Mouse (Mus musculus): ENCODE measurements at regions not wholly inside any gene's neighbourhood (a gene's known extent, or its start where the extent isn't known, plus 50 kb on each side); places are given as distances from the start of the nearest gene placed in this dataset.

DNA sequence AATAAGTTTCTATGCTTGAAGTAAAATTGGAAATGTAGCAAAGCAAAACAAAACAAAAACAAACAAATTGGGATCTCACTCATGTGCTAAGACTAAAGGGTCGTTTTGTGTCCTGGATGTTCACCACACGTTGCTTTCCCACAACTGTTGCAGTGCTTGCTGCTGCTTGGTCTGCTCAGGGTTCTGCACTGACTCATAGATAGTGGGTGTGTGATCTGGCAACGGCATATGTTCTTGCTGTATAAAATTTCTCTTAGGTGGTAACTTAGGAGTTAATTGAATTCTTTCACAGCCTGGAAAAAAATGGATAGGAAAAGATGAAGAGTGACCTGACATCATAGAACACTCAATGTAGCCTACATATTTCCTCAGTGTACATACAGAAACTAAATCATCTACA lies 505.9 kb upstream of the Zeb2 start:
- Histone ChIP-seq H3K4me1 (ENCODE audit: control insufficient read depth, insufficient read depth, low read length) (no peaks in the 10 kb centered on the region), H3K9ac (ENCODE audit: low read depth, poor library complexity, severe bottlenecking) (no peak overlapping the region), H3K27me3 (ENCODE audit: control insufficient read depth, insufficient read depth, low read length, poor library complexity, severe bottlenecking) (no peaks in the 10 kb centered on the region), H3K4me3 (ENCODE audit: low read depth, low read length) (no peak overlapping the region), H3K27ac (ENCODE audit: insufficient read depth, low read length) (no peak overlapping the region), H3K36me3 (ENCODE audit: control insufficient read depth, insufficient read depth, low read length, poor library complexity, severe bottlenecking) (no peaks in the 10 kb centered on the region), H3K9me3 (replicated peaks; ENCODE audit: control insufficient read depth, insufficient read depth, low read length, poor library complexity, severe bottlenecking) (no peaks in the 10 kb centered on the region)
- TF ChIP-seq CTCF (IDR thresholded peaks at IDR 0.05; ENCODE audit: low read depth, low read length) (no peak), POLR2A (IDR thresholded peaks at IDR 0.05; ENCODE audit: insufficient read depth, low read length) (no peak), EP300 (IDR thresholded peaks at IDR 0.05; ENCODE audit: insufficient read depth, low read depth, low read length) (no peak)

DNA sequence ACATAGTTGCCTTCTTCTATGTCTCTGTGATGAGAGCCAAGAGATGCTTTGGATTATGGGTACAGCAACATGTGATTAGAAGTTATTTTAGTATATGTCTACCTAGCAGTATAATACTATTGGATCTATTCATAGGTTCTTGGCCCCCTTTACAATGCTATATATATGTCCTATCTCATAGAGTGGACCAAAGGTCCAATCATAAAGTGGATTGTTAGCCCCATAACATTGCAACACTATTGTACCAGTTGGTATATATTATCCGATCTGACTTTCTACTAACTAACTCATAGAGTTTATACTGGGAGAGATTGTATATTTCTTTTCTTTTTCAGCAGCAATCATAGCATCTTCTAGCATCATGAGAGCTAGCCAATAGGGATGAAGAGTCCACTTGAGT lies 491.7 kb upstream of the Zeb2 start:
- Histone ChIP-seq H3K27ac (ENCODE audit: insufficient read depth, low read length) (no peak overlapping the region), H3K4me3 (ENCODE audit: low read depth, low read length) (no peak overlapping the region), H3K27me3 (ENCODE audit: control insufficient read depth, insufficient read depth, low read length, poor library complexity, severe bottlenecking) (no peaks in the 10 kb centered on the region), H3K4me1 (ENCODE audit: control insufficient read depth, insufficient read depth, low read length) (no peaks in the 10 kb centered on the region), H3K36me3 (ENCODE audit: control insufficient read depth, insufficient read depth, low read length, poor library complexity, severe bottlenecking) (no peaks in the 10 kb centered on the region), H3K9ac (ENCODE audit: low read depth, poor library complexity, severe bottlenecking) (no peak overlapping the region), H3K9me3 (replicated peaks; ENCODE audit: control insufficient read depth, insufficient read depth, low read length, poor library complexity, severe bottlenecking) (no peaks in the 10 kb centered on the region)
- TF ChIP-seq EP300 (IDR thresholded peaks at IDR 0.05; ENCODE audit: insufficient read depth, low read depth, low read length): no peak
- no peak for TF ChIP-seq POLR2A (IDR thresholded peaks at IDR 0.05; ENCODE audit: insufficient read depth, low read length)
- no peak for TF ChIP-seq CTCF (IDR thresholded peaks at IDR 0.05; ENCODE audit: low read depth, low read length)

DNA sequence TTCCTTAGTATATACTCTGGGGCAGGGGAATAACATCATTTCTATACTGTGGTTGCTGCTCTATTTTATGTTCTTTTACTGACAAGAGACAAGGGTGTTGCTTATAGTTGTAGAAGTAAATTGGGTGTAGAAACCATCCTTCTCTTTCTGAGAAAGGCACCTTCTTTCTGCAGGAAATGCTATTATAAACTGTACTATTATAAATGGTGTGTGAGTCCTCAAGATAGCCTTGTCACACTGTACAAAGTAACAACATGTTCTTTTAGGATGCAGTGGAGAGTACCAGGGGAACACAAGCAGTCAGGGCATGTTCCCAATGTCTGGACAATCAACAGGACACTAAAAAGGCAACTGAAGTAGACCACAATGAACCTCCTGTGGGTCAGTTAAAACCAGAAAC lies 490.2 kb upstream of the Zeb2 start:
- Histone ChIP-seq H3K27me3 (ENCODE audit: control insufficient read depth, insufficient read depth, low read length, poor library complexity, severe bottlenecking) (no peaks in the 10 kb centered on the region), H3K4me3 (ENCODE audit: low read depth, low read length) (no peak overlapping the region), H3K27ac (ENCODE audit: insufficient read depth, low read length) (no peak overlapping the region), H3K4me1 (ENCODE audit: control insufficient read depth, insufficient read depth, low read length) (no peaks in the 10 kb centered on the region), H3K9me3 (replicated peaks; ENCODE audit: control insufficient read depth, insufficient read depth, low read length, poor library complexity, severe bottlenecking) (no peaks in the 10 kb centered on the region), H3K36me3 (ENCODE audit: control insufficient read depth, insufficient read depth, low read length, poor library complexity, severe bottlenecking) (no peaks in the 10 kb centered on the region), H3K9ac (ENCODE audit: low read depth, poor library complexity, severe bottlenecking) (no peak overlapping the region)
- TF ChIP-seq CTCF (IDR thresholded peaks at IDR 0.05; ENCODE audit: low read depth, low read length) (no peak), EP300 (IDR thresholded peaks at IDR 0.05; ENCODE audit: insufficient read depth, low read depth, low read length) (no peak), POLR2A (IDR thresholded peaks at IDR 0.05; ENCODE audit: insufficient read depth, low read length) (no peak)

DNA sequence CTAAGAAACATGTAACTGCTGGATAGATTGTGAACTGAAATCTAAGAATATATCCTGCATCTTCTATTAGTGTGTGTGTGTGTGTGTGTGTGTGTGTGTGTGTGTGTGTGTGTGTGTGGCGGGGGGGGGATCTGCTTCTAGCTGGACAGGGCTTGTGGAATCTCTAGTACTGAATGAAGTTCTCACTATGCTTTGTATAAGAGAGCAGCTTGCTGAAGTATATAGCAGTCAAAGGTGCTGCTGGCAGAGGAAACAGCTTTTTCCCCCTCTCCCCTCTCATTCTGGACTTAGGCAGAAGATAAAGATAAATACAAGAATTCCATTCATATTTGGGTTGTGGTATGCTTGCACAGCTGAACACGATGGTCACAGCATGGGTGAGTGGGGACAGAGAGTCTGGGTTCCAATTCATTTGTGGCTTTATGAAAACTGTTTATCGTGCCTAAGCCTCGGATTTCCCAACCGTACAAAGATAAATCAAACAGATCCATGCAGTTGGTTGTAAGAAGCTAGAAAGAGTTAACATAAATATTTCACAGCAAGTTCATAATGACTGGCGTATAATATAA lies 484.2 kb upstream of the Zeb2 start:
- Histone ChIP-seq H3K27me3 (ENCODE audit: control insufficient read depth, insufficient read depth, low read length, poor library complexity, severe bottlenecking) (no peaks in the 10 kb centered on the region), H3K36me3 (ENCODE audit: control insufficient read depth, insufficient read depth, low read length, poor library complexity, severe bottlenecking) (no peaks in the 10 kb centered on the region), H3K4me1 (ENCODE audit: control insufficient read depth, insufficient read depth, low read length) (no peaks in the 10 kb centered on the region), H3K4me3 (ENCODE audit: low read depth, low read length) (no peak overlapping the region), H3K9me3 (replicated peaks; ENCODE audit: control insufficient read depth, insufficient read depth, low read length, poor library complexity, severe bottlenecking) (no peaks in the 10 kb centered on the region), H3K27ac (ENCODE audit: insufficient read depth, low read length) (no peak overlapping the region), H3K9ac (ENCODE audit: low read depth, poor library complexity, severe bottlenecking) (no peak overlapping the region)
- TF ChIP-seq CTCF (IDR thresholded peaks at IDR 0.05; ENCODE audit: low read depth, low read length) (no peak), POLR2A (IDR thresholded peaks at IDR 0.05; ENCODE audit: insufficient read depth, low read length) (no peak), EP300 (IDR thresholded peaks at IDR 0.05; ENCODE audit: insufficient read depth, low read depth, low read length) (no peak)

DNA sequence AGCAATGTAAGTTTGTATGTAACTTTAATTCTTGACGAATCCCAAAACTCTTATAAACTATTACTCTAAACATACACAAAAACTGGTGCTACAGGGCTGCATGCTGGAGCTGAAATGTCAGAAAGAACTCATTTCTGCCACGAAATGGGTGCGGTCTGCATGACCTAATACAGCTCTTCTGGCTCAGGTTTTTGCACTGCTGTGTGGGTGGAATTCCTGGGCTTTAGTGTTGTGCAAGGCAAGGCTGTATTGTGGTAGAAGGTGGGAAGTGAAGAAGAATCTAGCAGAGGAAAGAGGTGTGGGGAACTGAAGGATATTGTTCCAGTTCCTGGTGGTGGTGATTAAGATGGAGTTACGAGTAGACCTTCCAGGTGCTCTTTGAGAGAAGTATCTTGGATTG lies 476.6 kb upstream of the Zeb2 start:
- no peak overlapping the region for H3K27ac ChIP-seq (ENCODE audit: insufficient read depth, low read length)
- H3K9ac ChIP-seq (ENCODE audit: low read depth, poor library complexity, severe bottlenecking): no peak overlapping the region
- H3K4me1 ChIP-seq (ENCODE audit: control insufficient read depth, insufficient read depth, low read length): no peaks in the 10 kb centered on the region
- no peaks in the 10 kb centered on the region for H3K27me3 ChIP-seq (ENCODE audit: control insufficient read depth, insufficient read depth, low read length, poor library complexity, severe bottlenecking)
- no peaks in the 10 kb centered on the region for H3K36me3 ChIP-seq (ENCODE audit: control insufficient read depth, insufficient read depth, low read length, poor library complexity, severe bottlenecking)
- TF ChIP-seq EP300 (IDR thresholded peaks at IDR 0.05; ENCODE audit: insufficient read depth, low read depth, low read length) (no peak), POLR2A (IDR thresholded peaks at IDR 0.05; ENCODE audit: insufficient read depth, low read length) (no peak), CTCF (IDR thresholded peaks at IDR 0.05; ENCODE audit: low read depth, low read length) (no peak)
- H3K9me3 ChIP-seq (replicated peaks; ENCODE audit: control insufficient read depth, insufficient read depth, low read length, poor library complexity, severe bottlenecking): no peaks in the 10 kb centered on the region
- no peak overlapping the region for H3K4me3 ChIP-seq (ENCODE audit: low read depth, low read length)

DNA sequence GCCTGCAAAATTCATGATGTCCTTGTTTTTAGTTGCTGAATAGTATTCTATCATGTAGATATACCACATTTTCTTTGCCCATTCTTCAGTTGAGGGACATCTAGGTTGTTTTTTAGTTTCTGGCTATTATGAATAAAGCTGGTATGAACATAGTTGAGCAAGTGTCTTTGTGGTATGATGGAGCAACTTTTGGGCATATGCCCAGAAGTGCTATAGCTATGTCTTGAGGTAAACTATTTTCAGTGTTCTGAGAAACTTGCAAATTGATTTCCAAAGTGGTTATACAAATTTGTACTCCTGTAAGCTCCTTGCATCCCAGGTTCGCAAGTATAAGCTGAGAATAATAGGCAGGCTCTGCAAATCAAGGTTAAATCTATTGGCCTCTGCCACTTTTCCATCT lies 473.8 kb upstream of the Zeb2 start:
- H3K4me3 ChIP-seq (ENCODE audit: low read depth, low read length): no peak overlapping the region
- H3K27ac ChIP-seq (ENCODE audit: insufficient read depth, low read length): no peak overlapping the region
- H3K27me3 ChIP-seq (ENCODE audit: control insufficient read depth, insufficient read depth, low read length, poor library complexity, severe bottlenecking): no peaks in the 10 kb centered on the region
- no peaks in the 10 kb centered on the region for H3K4me1 ChIP-seq (ENCODE audit: control insufficient read depth, insufficient read depth, low read length)
- H3K9me3 ChIP-seq (replicated peaks; ENCODE audit: control insufficient read depth, insufficient read depth, low read length, poor library complexity, severe bottlenecking): no peaks in the 10 kb centered on the region
- no peak overlapping the region for H3K9ac ChIP-seq (ENCODE audit: low read depth, poor library complexity, severe bottlenecking)
- TF ChIP-seq EP300 (IDR thresholded peaks at IDR 0.05; ENCODE audit: insufficient read depth, low read depth, low read length) (no peak), POLR2A (IDR thresholded peaks at IDR 0.05; ENCODE audit: insufficient read depth, low read length) (no peak), CTCF (IDR thresholded peaks at IDR 0.05; ENCODE audit: low read depth, low read length) (no peak)
- no peaks in the 10 kb centered on the region for H3K36me3 ChIP-seq (ENCODE audit: control insufficient read depth, insufficient read depth, low read length, poor library complexity, severe bottlenecking)
